Mouse (Mus musculus): ENCODE measurements around the gene Emp3. TPM values are rescaled to one million over a fixed set of nuclear protein-coding genes. Genes with fewer than 3 reads are reported as not detected.

The Emp3 gene
- total and polyA plus RNA-seq, 3 experiments = 18.8 to 135 (median 56.6) TPM

GRCm38 (mm10) chr7:45919083-45919671 is 2.0 kb downstream of the Emp3 start:
- peaks cover 4% of the 10 kb centered on the region for H3K9me3 ChIP-seq (replicated peaks; ENCODE audit: low read length)
- H3K27me3 ChIP-seq (replicated peaks) = no peaks in the 10 kb centered on the region
- H3K36me3 ChIP-seq (replicated peaks in 1 of 2; ENCODE audit: control insufficient read depth in 1 of 2, insufficient read depth in 1 of 2, low read length in 1 of 2) = peaks cover 0 to 42% of the 10 kb centered on the region in 2 experiments
- no peak overlapping the region for H3K9ac ChIP-seq (ENCODE audit: insufficient read depth, low read depth)
- no peak overlapping the region for H3K27ac ChIP-seq (ENCODE audit: insufficient read depth, low read depth)
- no peak for DNase-seq (ENCODE audit: extremely low read depth)
- no peak for TF ChIP-seq KAT2A (IDR thresholded peaks at IDR 0.05; ENCODE audit: insufficient replicate concordance, low read length)
- TF ChIP-seq TBP (conservative IDR thresholded peaks at IDR 0.05; ENCODE audit: low read depth, low read length) = no peak
- peak; percentile 61 to 94 for TF ChIP-seq CTCF (conservative IDR thresholded peaks at IDR 0.05 in 1 of 2, IDR thresholded peaks at IDR 0.05 in 1 of 2; ENCODE audit: low read depth in 2 of 2, low read length in 2 of 2)
- peak; percentile 19; the same call in 1 of the 2 replicates for TF ChIP-seq SMC3 (IDR thresholded peaks at IDR 0.05; ENCODE audit: low read depth, low read length)
- TF ChIP-seq RAD21 (IDR thresholded peaks at IDR 0.05; ENCODE audit: low read depth, low read length) = peak; percentile 11
- dilution Hi-C loops (cut with MboI; ENCODE audit: extremely low pct_ligation_motif_present, extremely low pct_unique_long_range_greater_than_20kb, low sequenced_read_pairs) = no loop called here
- in situ Hi-C loops (cut with MboI; ENCODE audit: low pct_ligation_motif_present, low pct_unique_long_range_greater_than_20kb, low sequenced_read_pairs) = no loop called here
- peak overlapping the region in 1 of 3 experiments; percentile 59 for H3K4me3 ChIP-seq (replicated peaks in 1 of 3; ENCODE audit: low read depth in 2 of 3, low read length in 2 of 3, poor library complexity in 1 of 3)
- no peak overlapping the region for H3K4me2 ChIP-seq (ENCODE audit: insufficient read depth, low read depth, poor library complexity, severe bottlenecking)
- H3K4me1 ChIP-seq (ENCODE audit: control insufficient read depth in 1 of 2, insufficient read depth in 2 of 2) = peaks cover 2 to 68% of the 10 kb centered on the region in 2 experiments; a peak in 3 of 4 replicates
- no peaks in the 10 kb centered on the region for H3K79me2 ChIP-seq (replicated peaks; ENCODE audit: control insufficient read depth, extremely low read depth, insufficient read depth, poor library complexity, severe bottlenecking)

- TF ChIP-seq NRF1 (IDR thresholded peaks at IDR 0.05; ENCODE audit: low read depth, low read length) (no peak), TBP (conservative IDR thresholded peaks at IDR 0.05; ENCODE audit: low read depth, low read length) (no peak), POLR2A (IDR thresholded peaks at IDR 0.05; ENCODE audit: low read depth, low read length) (no peak)
- no peak overlapping the region for H3K27ac ChIP-seq (ENCODE audit: insufficient read depth, low read depth)
- dilution Hi-C loops (cut with MboI; ENCODE audit: extremely low pct_ligation_motif_present, extremely low pct_unique_long_range_greater_than_20kb, low sequenced_read_pairs) = no loop called here
- DNase-seq (ENCODE audit: extremely low read depth) = no peak
- H3K9ac ChIP-seq (ENCODE audit: insufficient read depth, low read depth) = no peak overlapping the region
- H3K27me3 ChIP-seq (replicated peaks) = no peaks in the 10 kb centered on the region
- H3K4me3 ChIP-seq (replicated peaks in 1 of 3; ENCODE audit: low read depth in 2 of 3, low read length in 2 of 3, poor library complexity in 1 of 3) = no peak overlapping the region
- H3K79me2 ChIP-seq (replicated peaks; ENCODE audit: control insufficient read depth, extremely low read depth, insufficient read depth, poor library complexity, severe bottlenecking) = no peaks in the 10 kb centered on the region
- in situ Hi-C loops (cut with MboI; ENCODE audit: low pct_ligation_motif_present, low pct_unique_long_range_greater_than_20kb, low sequenced_read_pairs) = no loop called here
- no peak overlapping the region for H3K4me2 ChIP-seq (ENCODE audit: insufficient read depth, low read depth, poor library complexity, severe bottlenecking)
- peaks cover 2 to 61% of the 10 kb centered on the region in 2 experiments; a peak in 3 of 4 replicates for H3K4me1 ChIP-seq (ENCODE audit: control insufficient read depth in 1 of 2, insufficient read depth in 2 of 2)
- H3K9me3 ChIP-seq (replicated peaks; ENCODE audit: low read length) = no peaks in the 10 kb centered on the region
- H3K36me3 ChIP-seq (replicated peaks in 1 of 2; ENCODE audit: control insufficient read depth in 1 of 2, insufficient read depth in 1 of 2, low read length in 1 of 2) = peaks cover 0 to 54% of the 10 kb centered on the region in 2 experiments
Measured at GRCm38 (mm10) chr7:45917926-45918325, 3.3 kb downstream of the Emp3 start.

- no peak overlapping the region for H3K27ac ChIP-seq (ENCODE audit: insufficient read depth, low read depth)
- H3K9me3 ChIP-seq (replicated peaks; ENCODE audit: low read length) = no peaks in the 10 kb centered on the region
- H3K27me3 ChIP-seq (replicated peaks) = no peaks in the 10 kb centered on the region
- no peaks in the 10 kb centered on the region for H3K79me2 ChIP-seq (replicated peaks; ENCODE audit: control insufficient read depth, extremely low read depth, insufficient read depth, poor library complexity, severe bottlenecking)
- peaks cover 2 to 53% of the 10 kb centered on the region in 2 experiments; a peak in 2 of 4 replicates for H3K4me1 ChIP-seq (ENCODE audit: control insufficient read depth in 1 of 2, insufficient read depth in 2 of 2)
- peaks cover 0 to 55% of the 10 kb centered on the region in 2 experiments for H3K36me3 ChIP-seq (replicated peaks in 1 of 2; ENCODE audit: control insufficient read depth in 1 of 2, insufficient read depth in 1 of 2, low read length in 1 of 2)
- dilution Hi-C loops (cut with MboI; ENCODE audit: extremely low pct_ligation_motif_present, extremely low pct_unique_long_range_greater_than_20kb, low sequenced_read_pairs) = no loop called here
- TF ChIP-seq CHD1 (IDR thresholded peaks at IDR 0.05; ENCODE audit: low read depth, low read length) = no peak
- in situ Hi-C loops (cut with MboI; ENCODE audit: low pct_ligation_motif_present, low pct_unique_long_range_greater_than_20kb, low sequenced_read_pairs) = no loop called here
- no peak overlapping the region for H3K4me3 ChIP-seq (replicated peaks in 1 of 3; ENCODE audit: low read depth in 2 of 3, low read length in 2 of 3, poor library complexity in 1 of 3)
- no peak for DNase-seq (ENCODE audit: extremely low read depth)
- no peak overlapping the region for H3K4me2 ChIP-seq (ENCODE audit: insufficient read depth, low read depth, poor library complexity, severe bottlenecking)
- H3K9ac ChIP-seq (ENCODE audit: insufficient read depth, low read depth) = no peak overlapping the region
Measured at GRCm38 (mm10) chr7:45917004-45917704, 4.0 kb downstream of the Emp3 start.
